Mouse (Mus musculus): Measurements from ENCODE around the gene Gpc6. TPM values are rescaled to one million over a fixed set of nuclear protein-coding genes. Genes with fewer than 3 reads are reported as not detected.

Gene Gpc6
- total RNA-seq, 2 experiments from 2014 or later, result 12.4 to 14.7 TPM

DNA sequence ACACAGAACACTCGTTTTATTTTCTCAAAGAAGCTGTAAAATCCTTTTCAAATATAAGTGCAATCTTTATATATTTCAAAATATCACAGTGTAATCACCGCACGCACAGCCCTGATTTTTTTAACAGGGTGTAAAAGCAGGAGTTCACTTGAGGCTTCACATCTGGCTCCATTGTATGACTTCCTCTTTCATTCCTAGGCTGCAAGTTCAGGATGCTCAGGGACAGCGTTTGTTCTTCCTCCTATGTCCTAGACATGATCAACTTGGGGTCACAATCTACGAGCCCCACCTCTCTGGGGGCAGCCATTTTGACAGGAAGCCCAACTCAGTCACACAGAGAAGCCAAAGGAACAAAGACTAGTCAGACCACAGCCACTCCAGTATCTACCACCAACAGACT lies 1094.2 kb downstream of the Gpc6 start:
- DNase-seq, result no peak

DNA sequence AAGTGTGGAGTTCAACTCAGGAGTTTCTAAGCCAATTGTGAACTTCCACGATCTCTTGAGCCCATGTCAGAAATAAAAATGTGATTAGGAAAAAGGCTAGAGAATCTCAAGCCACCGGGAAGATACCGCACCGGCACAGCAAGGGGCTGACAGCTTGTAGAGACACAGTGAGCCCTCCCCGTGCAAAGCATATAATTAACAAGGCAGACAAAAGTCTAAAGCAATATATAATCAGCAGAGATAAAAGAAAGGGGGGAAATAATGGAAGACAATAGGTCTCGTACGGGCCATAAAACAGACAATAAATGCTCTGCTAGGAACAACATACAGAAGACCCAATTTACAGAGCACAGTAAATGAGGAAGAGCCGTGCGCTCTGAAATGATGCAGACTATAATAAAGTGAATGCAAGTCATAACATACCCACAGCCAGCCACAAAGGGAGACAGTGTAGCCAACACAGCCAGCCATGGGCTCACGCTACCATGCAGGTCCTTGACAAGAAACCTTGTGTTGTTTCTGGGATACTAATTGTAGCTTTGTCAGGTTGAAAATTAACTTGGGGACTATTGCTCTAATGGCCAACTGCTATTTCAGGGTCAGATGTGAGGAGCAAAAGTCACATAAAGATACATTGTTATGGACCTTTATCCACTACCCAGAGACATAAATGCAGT lies 1096.9 kb downstream of the Gpc6 start:
- DNase-seq, result no peak

Small RNA genes within 50 kb of the gene (microRNA-seq; reads per million reads assigned to microRNA genes)
- not detected for gene Mir6239
